Mouse (Mus musculus) brain, embryonic 14.5 days (tissue): ENCODE measurements at regions not wholly inside any gene's neighbourhood (a gene's known extent, or its start where the extent isn't known, plus 50 kb on each side); places are given as distances from the start of the nearest gene placed in this dataset.

Experiments
- CTCF ChIP-seq: fragments of 200-500 bp; IDR thresholded peaks from 2 replicates; pipeline ENCODE4 v1.5.1; 2012; ENCODE audit warnings: inconsistent platforms, mild to moderate bottlenecking, moderate library complexity, borderline replicate concordance; ENCODE audit not compliant: insufficient read depth, insufficient read length; ENCODE audit errors: extremely low read depth
- POLR2A ChIP-seq: fragments of 200-500 bp; IDR thresholded peaks from 2 replicates; pipeline ENCODE4 v1.6.1; 2012; ENCODE audit warnings: mild to moderate bottlenecking, inconsistent platforms, borderline replicate concordance; ENCODE audit not compliant: poor library complexity, insufficient read depth, insufficient read length, severe bottlenecking; ENCODE audit errors: extremely low read depth

- no peak for TF ChIP-seq POLR2A
- no peak for TF ChIP-seq CTCF
These were observed 134.8 kb upstream of the Klf6 start for GRCm38 (mm10) chr13:5726446-5726845.
